Mouse (Mus musculus) hindbrain, embryonic 10.5 days (tissue): ENCODE measurements at regions not wholly inside any gene's neighbourhood (a gene's known extent, or its start where the extent isn't known, plus 50 kb on each side); places are given as distances from the start of the nearest gene placed in this dataset.

Source experiments
- DNase-seq: peaks from one replicate; pipeline ENCODE4 v3.0.0-alpha.2; 2017; ENCODE audit warnings: low spot score
- H3K27ac ChIP-seq: fragments of 300-500 bp; sonication (generic); 2 replicates; pipeline ENCODE4 v1.5.1; 2016; ENCODE audit warnings: mild to moderate bottlenecking, moderate library complexity
- H3K27me3 ChIP-seq: fragments of 300-500 bp; sonication (generic); 2 replicates; pipeline ENCODE4 v1.6.1; 2016; ENCODE audit warnings: mild to moderate bottlenecking; ENCODE audit not compliant: poor library complexity, insufficient read depth, severe bottlenecking
- H3K36me3 ChIP-seq: fragments of 300-500 bp; sonication (generic); 2 replicates; pipeline ENCODE4 v1.6.1; 2016; ENCODE audit warnings: mild to moderate bottlenecking, moderate library complexity
- H3K4me1 ChIP-seq: fragments of 300-500 bp; sonication (generic); replicated peaks from 2 replicates; pipeline ENCODE4 v1.6.1; 2016; ENCODE audit warnings: mild to moderate bottlenecking
- H3K4me3 ChIP-seq: fragments of 300-500 bp; sonication (generic); 2 replicates; pipeline ENCODE4 v1.5.1; 2016; ENCODE audit warnings: mild to moderate bottlenecking, moderate library complexity
- H3K9me3 ChIP-seq: fragments of 300-500 bp; sonication (generic); 2 replicates; pipeline ENCODE4 v1.6.1; 2016; ENCODE audit warnings: mild to moderate bottlenecking, moderate library complexity
- WGBS: fragments of 180-500 bp; shearing (Covaris S2); methylation state at CpG from one replicate; pipeline ENCODE4 v1.1.7; 2016; 5-methylcytosine and 5-hydroxymethylcytosine counted together

DNA sequence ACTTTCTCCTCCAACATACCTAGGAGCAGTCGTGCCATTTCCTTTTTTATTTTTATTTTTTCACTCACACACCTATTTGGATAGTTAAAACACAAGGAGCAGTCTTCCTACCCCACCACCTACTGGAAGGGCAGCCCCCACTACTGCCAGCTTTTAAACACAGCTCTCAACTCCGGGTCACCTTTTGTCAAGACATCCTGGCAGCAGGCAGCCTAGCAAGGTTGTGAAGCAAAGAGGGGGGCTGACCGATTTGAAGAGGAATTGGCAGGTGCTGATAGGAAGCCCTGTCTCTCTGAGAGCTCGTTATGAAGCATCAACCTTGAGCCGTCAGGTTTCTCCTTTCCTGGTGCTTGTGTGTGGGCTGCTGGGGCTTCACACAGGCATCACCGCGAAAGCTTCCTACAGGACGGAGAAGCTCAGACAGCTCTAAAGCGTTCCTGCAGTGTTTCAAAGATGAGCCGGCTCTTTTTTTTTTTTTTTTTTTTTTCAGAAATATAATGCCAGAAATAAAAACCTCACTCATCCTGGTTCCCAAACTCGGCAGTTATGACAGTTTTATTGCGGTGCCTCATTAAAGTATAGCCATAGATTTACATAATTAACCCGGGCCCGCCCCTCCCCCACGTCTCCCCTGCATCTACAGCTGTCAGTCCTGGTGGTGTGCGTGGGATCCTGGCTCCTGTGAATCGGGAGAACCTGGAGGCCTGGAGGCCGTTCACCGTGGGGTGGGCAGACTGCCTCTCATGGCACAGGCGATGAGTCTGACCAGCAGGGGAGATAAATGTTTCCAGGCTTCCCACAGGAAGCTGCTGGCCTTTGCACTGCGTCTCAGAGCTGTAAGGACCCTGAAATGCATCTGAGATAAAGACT is 325.5 kb upstream of the Jmjd1c start:
- no peak for DNase-seq
- H3K4me3 ChIP-seq, result no peak overlapping the region
- H3K27me3 ChIP-seq, result no peaks in the 10 kb centered on the region
- H3K27ac ChIP-seq, result no peak overlapping the region
- peaks cover 28% of the 10 kb centered on the region for H3K9me3 ChIP-seq
- no peaks in the 10 kb centered on the region for H3K36me3 ChIP-seq
- 49% methylated on average over 21 of the region's 21 CpGs for WGBS
- H3K4me1 ChIP-seq, result peaks cover 6% of the 10 kb centered on the region

DNA sequence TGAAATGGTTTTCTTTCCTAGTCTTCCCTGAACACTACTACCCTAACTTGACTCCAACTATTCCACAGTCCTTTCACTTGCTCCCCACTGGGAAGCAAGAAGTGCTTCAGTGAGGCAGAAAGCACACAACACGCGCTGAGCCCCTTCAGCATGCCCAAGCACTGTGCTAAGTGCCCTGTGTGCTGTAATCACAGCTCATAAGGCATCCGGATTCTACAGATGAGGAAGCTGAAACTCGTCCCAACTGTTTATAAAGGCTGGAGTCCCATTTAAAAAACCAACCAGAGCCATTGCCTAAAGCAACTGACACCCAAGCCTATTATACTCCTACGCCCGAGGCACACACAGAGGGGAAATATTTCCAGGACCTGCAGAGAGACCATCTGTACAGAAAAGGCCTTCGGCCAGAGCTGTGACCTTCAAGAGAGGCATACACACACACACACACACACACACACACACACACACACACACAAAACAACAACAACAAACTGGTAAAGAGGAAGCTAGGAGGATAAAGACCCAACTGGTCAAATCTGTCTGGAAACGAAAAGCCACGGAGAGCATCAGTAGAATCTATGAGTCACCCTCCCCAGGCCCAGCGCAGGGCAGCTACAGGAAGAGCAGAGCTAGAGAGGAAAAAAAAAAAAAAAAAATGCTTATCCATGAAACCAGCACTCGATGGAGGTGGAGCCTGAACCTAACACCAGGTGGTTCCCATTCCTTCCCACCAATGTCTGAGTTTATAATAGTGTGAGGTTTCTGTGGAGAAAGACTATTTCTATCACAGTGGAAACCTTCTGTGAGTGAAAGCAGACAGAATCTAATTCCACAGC is 315.4 kb upstream of the Jmjd1c start:
- H3K27me3 ChIP-seq, result no peaks in the 10 kb centered on the region
- no peaks in the 10 kb centered on the region for H3K4me1 ChIP-seq
- H3K36me3 ChIP-seq, result no peaks in the 10 kb centered on the region
- 84% methylated on average over 11 of the region's 11 CpGs for WGBS
- no peak for DNase-seq
- no peak overlapping the region for H3K4me3 ChIP-seq
- H3K27ac ChIP-seq, result 0 out of 2 replicates have a peak overlapping the region, but pooled peaks have one; percentile 18
- no peaks in the 10 kb centered on the region for H3K9me3 ChIP-seq

DNA sequence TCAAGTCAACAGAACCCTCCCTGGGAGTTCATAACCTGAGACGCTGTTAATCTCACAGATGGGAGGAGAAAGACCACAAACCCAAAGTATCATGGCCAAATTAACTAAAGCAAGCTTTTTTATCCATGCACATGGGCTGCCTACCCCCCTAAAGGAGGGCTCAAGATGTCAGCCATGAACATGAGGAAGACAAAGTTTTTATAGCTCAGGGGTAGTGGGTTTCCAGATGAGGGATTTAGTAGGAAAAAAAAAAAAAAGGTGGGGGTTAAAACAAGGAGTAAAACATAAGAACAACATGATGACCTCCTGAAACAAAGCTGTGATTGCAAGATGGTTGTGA is 314.8 kb upstream of the Jmjd1c start:
- no peaks in the 10 kb centered on the region for H3K27me3 ChIP-seq
- no peak for DNase-seq
- no peak overlapping the region for H3K27ac ChIP-seq
- no peaks in the 10 kb centered on the region for H3K36me3 ChIP-seq
- no peak overlapping the region for H3K4me3 ChIP-seq
- H3K9me3 ChIP-seq, result no peaks in the 10 kb centered on the region
- WGBS, result 76% methylated on average over 1 of the region's 1 CpGs
- no peaks in the 10 kb centered on the region for H3K4me1 ChIP-seq

DNA sequence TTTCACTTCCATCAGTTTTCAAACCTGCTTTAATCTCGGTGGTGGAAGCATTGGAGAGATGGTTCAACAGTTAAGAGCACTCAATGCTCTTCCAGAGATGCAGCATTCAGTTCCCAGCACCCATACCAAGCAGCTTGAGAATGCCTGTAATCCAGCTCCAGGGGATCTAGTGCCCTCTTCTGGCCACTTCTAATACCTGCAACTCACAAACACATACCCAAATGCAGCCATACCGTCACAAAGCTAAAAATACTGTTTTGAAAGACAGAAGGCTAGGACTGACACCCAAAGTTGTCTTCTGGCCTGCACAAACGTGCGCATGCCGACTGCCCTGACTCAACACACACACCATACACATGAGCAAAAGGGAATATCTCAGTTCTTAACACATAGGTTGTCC is 313.9 kb upstream of the Jmjd1c start:
- no peaks in the 10 kb centered on the region for H3K9me3 ChIP-seq
- no peaks in the 10 kb centered on the region for H3K36me3 ChIP-seq
- no peaks in the 10 kb centered on the region for H3K27me3 ChIP-seq
- H3K4me3 ChIP-seq, result no peak overlapping the region
- no peak for DNase-seq
- WGBS, result 92% methylated on average over 5 of the region's 5 CpGs
- no peaks in the 10 kb centered on the region for H3K4me1 ChIP-seq
- no peak overlapping the region for H3K27ac ChIP-seq

DNA sequence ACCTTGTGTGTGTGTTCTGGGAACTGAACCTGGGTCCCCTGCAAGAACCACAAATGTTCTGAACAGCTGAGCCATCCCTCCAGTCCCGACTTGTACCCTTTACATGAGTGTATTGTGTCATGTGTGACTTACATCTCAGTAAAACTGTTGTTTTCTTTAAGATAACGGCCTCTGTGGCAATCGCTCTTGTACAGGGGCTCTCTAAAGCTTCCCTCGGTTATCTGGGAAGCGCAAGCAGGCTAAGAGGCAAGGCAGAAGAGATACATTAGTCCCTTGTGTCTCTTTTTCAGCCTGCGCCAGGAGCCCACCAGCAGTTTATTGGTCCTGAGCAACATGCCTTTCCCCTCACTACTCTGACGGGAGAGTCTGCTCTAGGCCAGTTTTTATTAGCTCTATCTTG is 308.1 kb upstream of the Jmjd1c start:
- Histone ChIP-seq H3K4me3 (no peak overlapping the region), H3K36me3 (no peaks in the 10 kb centered on the region), H3K27ac (no peak overlapping the region), H3K4me1 (no peaks in the 10 kb centered on the region), H3K27me3 (no peaks in the 10 kb centered on the region), H3K9me3 (no peaks in the 10 kb centered on the region)
- 90% methylated on average over 7 of the region's 7 CpGs for WGBS
- no peak for DNase-seq

DNA sequence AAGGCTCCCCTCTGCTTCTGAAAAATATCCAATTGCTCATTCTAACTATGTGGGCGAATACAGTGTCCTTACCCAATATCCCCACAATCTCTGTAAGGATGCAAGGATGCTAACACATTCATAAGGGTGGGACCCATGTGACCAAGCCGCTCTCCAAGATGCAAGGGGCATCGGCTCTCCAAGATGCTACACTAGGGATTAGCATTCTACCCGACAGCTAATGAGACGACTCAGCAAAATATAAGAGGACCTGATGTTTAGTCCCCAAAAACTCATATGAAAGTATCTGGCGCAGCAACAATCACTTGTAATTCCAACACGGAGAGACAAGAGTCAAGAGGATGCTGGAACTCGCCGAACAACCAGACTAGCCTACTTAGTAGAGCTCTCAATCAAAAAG is 299.6 kb upstream of the Jmjd1c start:
- DNase-seq, result no peak
- Histone ChIP-seq H3K4me1 (no peaks in the 10 kb centered on the region), H3K9me3 (no peaks in the 10 kb centered on the region), H3K27me3 (no peaks in the 10 kb centered on the region), H3K4me3 (no peak overlapping the region), H3K36me3 (no peaks in the 10 kb centered on the region), H3K27ac (no peak overlapping the region)
- WGBS, result 89% methylated on average over 9 of the region's 9 CpGs

DNA sequence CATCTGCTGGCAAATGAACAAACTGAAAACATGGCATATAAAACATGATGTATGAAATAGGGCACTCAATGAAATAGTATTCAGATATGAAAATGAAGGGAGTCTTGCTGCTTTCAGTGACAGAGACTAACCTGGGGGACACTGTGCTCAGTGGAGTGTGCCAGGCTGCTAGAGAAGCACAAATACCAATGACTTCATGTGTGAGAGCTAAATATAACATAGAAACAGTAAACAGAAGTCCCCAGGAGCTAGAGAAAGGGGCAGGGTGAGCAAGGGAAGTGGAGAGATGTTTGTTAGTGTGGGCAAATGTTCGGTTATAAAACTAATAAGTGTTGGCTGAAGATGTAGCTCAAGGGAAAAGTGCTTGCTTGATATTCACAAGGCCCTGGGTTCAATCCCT is 293.2 kb upstream of the Jmjd1c start:
- no peaks in the 10 kb centered on the region for H3K4me1 ChIP-seq
- no peaks in the 10 kb centered on the region for H3K27me3 ChIP-seq
- 88% methylated on average over 1 of the region's 1 CpGs for WGBS
- H3K4me3 ChIP-seq, result no peak overlapping the region
- no peak for DNase-seq
- peaks cover 5% of the 10 kb centered on the region for H3K9me3 ChIP-seq
- no peaks in the 10 kb centered on the region for H3K36me3 ChIP-seq
- no peak overlapping the region for H3K27ac ChIP-seq

DNA sequence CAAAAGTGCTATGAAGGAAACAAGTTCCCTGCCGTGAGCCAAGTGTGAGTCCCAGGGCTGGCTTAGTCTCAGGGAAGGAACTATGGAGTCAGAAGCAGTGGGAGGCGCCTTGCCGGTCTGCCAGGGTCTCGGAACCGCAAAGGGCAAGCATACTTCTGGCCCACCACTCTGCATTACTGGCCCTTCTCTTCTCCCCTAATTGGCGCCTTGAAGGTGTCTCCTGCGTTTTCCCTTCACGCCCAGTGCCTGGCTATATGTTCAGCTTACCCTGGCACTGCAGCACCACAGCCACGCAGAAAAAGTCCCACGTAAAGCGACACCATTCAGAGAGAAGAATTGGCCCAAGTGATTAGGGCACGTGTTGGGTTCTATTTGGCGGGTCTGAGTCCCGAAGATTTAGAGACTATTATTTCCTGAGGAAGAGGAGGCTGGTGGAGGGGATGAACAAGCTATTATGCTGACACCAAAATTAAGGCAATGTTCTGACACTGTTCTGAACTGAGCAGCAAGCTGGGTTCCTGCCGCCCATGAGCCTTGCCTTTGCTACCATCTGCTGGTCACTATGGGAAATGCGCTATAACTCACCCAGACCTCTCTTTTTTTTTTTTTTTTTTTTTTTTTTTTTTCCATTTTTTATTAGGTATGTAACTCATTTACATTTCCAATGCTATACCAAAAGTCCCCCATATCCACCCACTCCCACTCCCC is 288.5 kb upstream of the Jmjd1c start:
- Histone ChIP-seq H3K9me3 (peaks cover 5% of the 10 kb centered on the region), H3K4me3 (no peak overlapping the region), H3K27ac (no peak overlapping the region), H3K27me3 (no peaks in the 10 kb centered on the region), H3K4me1 (0 out of 2 replicates have a peak, but pooled peaks cover 5% of the 10 kb centered on the region), H3K36me3 (no peaks in the 10 kb centered on the region)
- WGBS, result 49% methylated on average over 16 of the region's 16 CpGs
- DNase-seq, result peak; percentile 50

DNA sequence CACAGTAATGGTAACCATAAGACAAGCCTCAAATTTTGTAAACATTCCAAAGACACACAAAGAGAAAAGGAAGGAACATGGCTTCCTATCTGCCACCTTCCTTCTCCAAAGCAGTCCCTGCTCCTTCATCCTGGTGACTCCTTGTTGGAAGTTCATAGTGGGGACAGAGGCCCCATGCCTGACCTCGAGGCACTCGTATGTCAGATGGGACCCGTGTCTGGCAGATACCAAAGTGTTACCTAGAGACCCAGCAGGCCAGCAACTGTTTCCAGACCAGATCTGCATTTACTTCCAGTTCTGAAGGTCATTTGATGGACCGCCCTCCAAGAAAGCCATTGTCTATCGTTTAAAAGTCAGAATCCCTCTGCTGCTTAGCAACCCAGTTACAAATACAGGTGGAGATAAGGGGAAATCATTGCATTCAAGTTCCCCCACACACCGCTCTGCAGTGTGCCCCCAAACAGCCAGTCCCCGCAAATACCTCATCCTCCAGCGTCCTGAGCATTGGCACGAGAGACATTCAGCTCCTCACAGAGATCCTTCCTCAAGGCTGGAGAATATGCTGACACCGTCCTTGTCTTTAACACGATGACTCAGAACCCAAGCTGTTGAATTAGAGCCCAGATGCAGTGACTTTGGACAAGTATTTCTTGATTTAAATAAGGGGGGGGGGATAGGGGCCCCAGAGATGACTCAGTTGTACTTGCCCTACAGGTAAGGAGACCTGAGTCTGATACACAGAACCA is 283.2 kb upstream of the Jmjd1c start:
- Histone ChIP-seq H3K27ac (no peak overlapping the region), H3K4me1 (0 out of 2 replicates have a peak, but pooled peaks cover 13% of the 10 kb centered on the region), H3K9me3 (no peaks in the 10 kb centered on the region), H3K27me3 (peaks cover 5% of the 10 kb centered on the region; the same call in 1 of the 2 replicates), H3K4me3 (no peak overlapping the region), H3K36me3 (no peaks in the 10 kb centered on the region)
- DNase-seq, result no peak
- WGBS, result 88% methylated on average over 11 of the region's 11 CpGs

DNA sequence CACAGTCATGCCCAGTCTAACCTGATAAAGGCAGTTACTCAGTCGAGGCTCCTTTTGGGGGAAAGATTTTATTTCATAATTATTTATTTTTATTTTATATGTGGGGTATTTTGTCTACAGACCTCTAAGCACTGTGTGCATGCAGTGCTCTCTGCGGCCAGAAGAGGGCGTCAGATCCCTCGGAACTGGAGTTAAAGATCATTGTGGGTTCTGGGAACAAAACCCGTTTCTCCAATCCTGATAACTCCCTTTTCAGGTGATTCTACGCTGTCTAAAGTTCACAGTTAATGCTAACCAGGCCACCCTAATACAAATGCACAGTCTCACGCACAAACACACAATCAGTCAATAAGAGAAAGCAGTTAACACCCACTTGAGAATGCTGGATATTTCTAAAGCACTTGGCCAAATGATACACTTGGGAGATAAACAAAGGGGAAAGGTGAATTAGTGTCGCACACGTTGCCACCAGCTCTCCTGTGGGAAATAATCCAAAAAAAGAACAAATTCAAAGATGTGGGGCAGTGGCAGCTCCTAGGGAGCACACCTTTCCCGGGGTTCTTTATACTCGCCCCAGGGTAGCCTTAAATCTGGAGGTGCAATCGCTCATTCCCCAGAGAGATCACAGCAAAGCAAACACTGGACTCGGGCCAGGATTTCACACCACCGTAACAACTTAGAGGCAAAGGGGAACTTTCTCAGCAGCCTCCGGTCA is 281.9 kb upstream of the Jmjd1c start:
- peak overlapping the region; percentile 41 for H3K4me3 ChIP-seq
- 19% methylated on average over 15 of the region's 15 CpGs for WGBS
- H3K4me1 ChIP-seq, result 0 out of 2 replicates have a peak, but pooled peaks cover 13% of the 10 kb centered on the region
- no peaks in the 10 kb centered on the region for H3K9me3 ChIP-seq
- DNase-seq, result peak; percentile 14
- peak overlapping the region; percentile 23; the same call in 1 of the 2 replicates for H3K27ac ChIP-seq
- no peaks in the 10 kb centered on the region for H3K36me3 ChIP-seq
- H3K27me3 ChIP-seq, result peaks cover 5% of the 10 kb centered on the region; the same call in 1 of the 2 replicates

DNA sequence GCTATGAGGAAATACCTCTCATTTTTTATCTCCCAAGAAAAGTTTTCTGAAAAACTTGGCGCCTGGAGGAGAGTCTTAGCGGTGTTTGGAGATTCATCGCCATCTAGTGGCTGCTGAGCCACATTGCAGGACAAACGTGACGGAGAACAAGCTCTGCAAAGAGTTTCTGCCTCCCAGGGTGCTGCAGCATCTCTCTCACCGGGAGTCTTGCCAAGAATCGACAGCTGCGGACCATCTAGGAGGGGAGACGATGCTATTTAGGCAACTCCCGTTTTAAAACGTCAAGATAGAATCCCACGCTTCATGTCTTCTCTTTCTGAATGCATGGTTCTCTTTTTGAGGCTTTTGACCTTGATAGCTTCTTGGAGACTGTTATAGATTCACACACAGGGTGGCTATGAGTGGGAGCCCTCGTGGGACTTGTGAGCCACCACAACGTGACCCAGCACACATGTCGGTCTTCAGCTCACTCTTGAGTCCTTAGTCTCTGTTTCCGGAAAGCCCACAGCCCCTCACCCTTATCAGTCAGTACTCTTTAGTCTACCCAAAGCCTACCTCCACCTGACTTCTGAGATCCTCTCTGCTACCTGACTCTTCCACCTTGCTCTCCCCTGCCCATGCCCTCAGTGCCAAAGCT is 281.2 kb upstream of the Jmjd1c start:
- DNase-seq, result peak; percentile 75
- Histone ChIP-seq H3K36me3 (no peaks in the 10 kb centered on the region), H3K4me1 (0 out of 2 replicates have a peak, but pooled peaks cover 13% of the 10 kb centered on the region), H3K27me3 (peaks cover 5% of the 10 kb centered on the region; the same call in 1 of the 2 replicates), H3K9me3 (no peaks in the 10 kb centered on the region), H3K27ac (peak overlapping the region; percentile 23; the same call in 1 of the 2 replicates), H3K4me3 (peak overlapping the region; percentile 41)
- 15% methylated on average over 16 of the region's 16 CpGs for WGBS
